Mouse (Mus musculus): Measurements from ENCODE around the gene Nim1k. TPM values are rescaled to one million over a fixed set of nuclear protein-coding genes. Genes with fewer than 3 reads are reported as not detected.
A peak's percentile ranks its signal among the peaks of the same experiment; 100 is the strongest.

Gene Nim1k
- total and polyA plus RNA-seq, 3 experiments, result 0.03 TPM; not detected in 2

DNA sequence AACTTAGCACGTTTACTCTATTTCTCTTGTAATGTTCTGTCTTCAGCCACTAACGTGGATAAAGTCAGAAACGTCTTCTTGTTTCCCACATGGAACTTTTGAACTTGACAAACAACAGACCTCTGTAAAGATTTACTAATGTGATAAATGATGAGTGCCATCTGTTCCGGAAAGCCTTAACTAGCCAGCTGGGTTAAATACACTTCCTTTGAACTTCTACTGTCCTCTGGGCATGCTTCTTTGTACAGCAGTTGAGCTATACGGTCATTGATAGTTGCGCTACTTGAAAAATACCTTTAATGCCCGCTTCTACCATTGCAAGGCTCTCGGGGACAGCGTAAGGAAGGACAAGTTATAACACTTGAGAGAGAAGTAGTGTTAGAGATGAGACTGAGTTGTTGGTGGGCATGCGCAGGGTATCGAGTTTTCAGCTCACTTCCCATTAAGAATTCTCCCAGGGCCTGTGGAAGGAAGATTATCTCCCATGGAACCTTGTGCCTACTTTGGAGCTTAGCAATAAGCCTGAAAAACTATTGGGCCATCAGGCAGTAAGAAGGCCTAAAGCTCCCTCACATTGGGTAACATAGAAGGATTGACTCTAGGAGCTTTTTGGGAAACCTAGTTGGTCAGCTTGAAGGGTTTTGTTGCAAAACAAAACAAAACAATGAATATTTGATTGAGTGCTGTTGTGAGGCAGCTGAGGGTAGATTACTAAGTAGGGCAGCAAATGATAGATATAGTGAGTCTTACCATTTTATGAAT lies 71.1 kb downstream of the Nim1k start:
- Histone ChIP-seq H3K27ac (ENCODE audit: control insufficient read depth, low read depth, low read length) (no peak overlapping the region), H3K9ac (ENCODE audit: control insufficient read depth, low read depth, low read length, poor library complexity, severe bottlenecking) (no peak overlapping the region), H3K27me3 (ENCODE audit: control insufficient read depth in 1 of 2, insufficient read depth in 2 of 2, low read length in 2 of 2) (no peaks in the 10 kb centered on the region; a peak in 1 of 4 replicates), H3K4me1 (ENCODE audit: control insufficient read depth in 1 of 2, insufficient read depth in 2 of 2, low read length in 2 of 2) (no peaks in the 10 kb centered on the region), H3K4me3 (ENCODE audit: control insufficient read depth in 1 of 2, insufficient read depth in 1 of 2, low read depth in 2 of 2, low read length in 2 of 2) (no peak overlapping the region), H3K79me2 (ENCODE audit: control insufficient read depth, insufficient read depth, low read length, poor library complexity) (no peaks in the 10 kb centered on the region), H3K9me3 (replicated peaks; ENCODE audit: insufficient read depth, low read length) (no peaks in the 10 kb centered on the region), H3K36me3 (ENCODE audit: control insufficient read depth in 1 of 2, insufficient read depth in 2 of 2, low read length in 2 of 2) (no peaks in the 10 kb centered on the region)
- TF ChIP-seq ZNF384 (IDR thresholded peaks at IDR 0.05; ENCODE audit: low read depth, low read length), result no peak
- TF ChIP-seq ZC3H11A (IDR thresholded peaks at IDR 0.05; ENCODE audit: low read depth, low read length), result no peak
- TF ChIP-seq TAL1 (IDR thresholded peaks at IDR 0.05; ENCODE audit: low read length), result no peak
- no peak for TF ChIP-seq POLR2AphosphoS2 (IDR thresholded peaks at IDR 0.05; ENCODE audit: low read length)
- no peak for TF ChIP-seq POLR2AphosphoS5 (IDR thresholded peaks at IDR 0.05; ENCODE audit: borderline replicate concordance, low read depth, low read length)
- TF ChIP-seq CTCF (IDR thresholded peaks at IDR 0.05 in 2 of 3, conservative IDR thresholded peaks at IDR 0.05 in 1 of 3; ENCODE audit: control insufficient read depth in 1 of 3, insufficient read depth in 1 of 3, low read depth in 2 of 3, low read length in 3 of 3, poor library complexity in 1 of 3, severe bottlenecking in 1 of 3), result no peak
- TF ChIP-seq SMC3 (IDR thresholded peaks at IDR 0.05; ENCODE audit: low read depth, low read length), result no peak
- TF ChIP-seq MAX (IDR thresholded peaks at IDR 0.05; ENCODE audit: low read length), result no peak
- TF ChIP-seq RCOR1 (IDR thresholded peaks at IDR 0.05; ENCODE audit: low read depth, low read length), result no peak
- no peak for TF ChIP-seq USF2 (IDR thresholded peaks at IDR 0.05; ENCODE audit: borderline replicate concordance in 1 of 2, insufficient read depth in 1 of 2, low read depth in 1 of 2, low read length in 2 of 2)
- TF ChIP-seq MXI1 (IDR thresholded peaks at IDR 0.05; ENCODE audit: low read depth, low read length), result no peak
- no peak for TF ChIP-seq ELF1 (IDR thresholded peaks at IDR 0.05; ENCODE audit: low read depth, low read length)
- no peak for TF ChIP-seq KAT2A (conservative IDR thresholded peaks at IDR 0.05; ENCODE audit: low read depth, low read length)
- TF ChIP-seq POLR2A (IDR thresholded peaks at IDR 0.05; ENCODE audit: control insufficient read depth in 1 of 2, insufficient read depth in 1 of 2, low read depth in 1 of 2, low read length in 2 of 2, poor library complexity in 1 of 2), result no peak
- no peak for TF ChIP-seq BHLHE40 (IDR thresholded peaks at IDR 0.05; ENCODE audit: borderline replicate concordance, low read depth, low read length)
- TF ChIP-seq ETS1 (IDR thresholded peaks at IDR 0.05; ENCODE audit: low read depth, low read length), result no peak
- no peak for TF ChIP-seq HCFC1 (IDR thresholded peaks at IDR 0.05; ENCODE audit: low read depth, low read length)
- no peak for TF ChIP-seq EP300 (IDR thresholded peaks at IDR 0.05; ENCODE audit: low read depth in 1 of 2, low read length in 2 of 2)
- no peak for TF ChIP-seq GATA1 (IDR thresholded peaks at IDR 0.05; ENCODE audit: low read depth, low read length)
- no peak for DNase-seq (ENCODE audit: low read depth, low spot score)

DNA sequence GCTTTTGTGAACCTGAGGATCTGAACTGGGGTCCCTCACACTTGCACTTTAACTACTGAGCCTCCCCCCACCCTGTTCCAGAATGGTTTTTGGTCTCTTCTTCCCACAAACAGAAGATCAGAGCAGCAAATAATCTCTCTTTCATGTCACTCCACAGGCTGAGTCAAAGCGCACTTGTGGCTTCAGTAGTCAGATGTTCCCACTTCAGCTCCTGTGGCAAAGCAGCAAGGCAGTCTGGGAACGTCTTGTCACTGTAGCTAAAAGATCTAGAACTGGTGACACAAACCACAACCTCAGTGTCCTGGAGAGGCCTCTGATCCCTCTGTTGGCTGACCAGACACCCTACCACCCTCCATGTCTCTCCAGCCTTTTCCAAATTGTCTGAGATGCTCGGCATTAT lies 74.5 kb downstream of the Nim1k start:
- Histone ChIP-seq H3K9ac (ENCODE audit: control insufficient read depth, low read depth, low read length, poor library complexity, severe bottlenecking) (no peak overlapping the region), H3K79me2 (ENCODE audit: control insufficient read depth, insufficient read depth, low read length, poor library complexity) (no peaks in the 10 kb centered on the region), H3K27ac (ENCODE audit: control insufficient read depth, low read depth, low read length) (no peak overlapping the region), H3K4me1 (ENCODE audit: control insufficient read depth in 1 of 2, insufficient read depth in 2 of 2, low read length in 2 of 2) (no peaks in the 10 kb centered on the region), H3K27me3 (ENCODE audit: control insufficient read depth in 1 of 2, insufficient read depth in 2 of 2, low read length in 2 of 2) (no peaks in the 10 kb centered on the region; a peak in 1 of 4 replicates), H3K4me3 (ENCODE audit: control insufficient read depth in 1 of 2, insufficient read depth in 1 of 2, low read depth in 2 of 2, low read length in 2 of 2) (0 out of 4 replicates have a peak overlapping the region, but pooled peaks of 1 of the 2 experiments have one; percentile 11), H3K9me3 (replicated peaks; ENCODE audit: insufficient read depth, low read length) (no peaks in the 10 kb centered on the region), H3K36me3 (ENCODE audit: control insufficient read depth in 1 of 2, insufficient read depth in 2 of 2, low read length in 2 of 2) (no peaks in the 10 kb centered on the region)
- no peak for TF ChIP-seq GATA1 (IDR thresholded peaks at IDR 0.05; ENCODE audit: low read depth, low read length)
- TF ChIP-seq CHD1 (IDR thresholded peaks at IDR 0.05; ENCODE audit: low read depth, low read length), result no peak
- TF ChIP-seq TBP (IDR thresholded peaks at IDR 0.05; ENCODE audit: low read depth, low read length), result no peak
- TF ChIP-seq ZKSCAN1 (IDR thresholded peaks at IDR 0.05; ENCODE audit: low read depth, low read length), result no peak
- no peak for TF ChIP-seq JUND (IDR thresholded peaks at IDR 0.05; ENCODE audit: low read depth, low read length)
- no peak for TF ChIP-seq MXI1 (IDR thresholded peaks at IDR 0.05; ENCODE audit: low read depth, low read length)
- no peak for TF ChIP-seq SMC3 (IDR thresholded peaks at IDR 0.05; ENCODE audit: low read depth, low read length)
- no peak for TF ChIP-seq RAD21 (IDR thresholded peaks at IDR 0.05; ENCODE audit: low read depth, low read length)
- TF ChIP-seq HCFC1 (IDR thresholded peaks at IDR 0.05; ENCODE audit: low read depth, low read length), result no peak
- no peak for DNase-seq (ENCODE audit: low read depth, low spot score)
